Mouse (Mus musculus) hindbrain, postnatal 0 days (tissue): Measurements from ENCODE around the gene Vsir. TPM values are rescaled to one million over a fixed set of nuclear protein-coding genes. Genes with fewer than 3 reads are reported as not detected.

ENCODE experiments used
- ATAC-seq: fragments of 200-750 bp; cut with Nextera tagmentation; 2 replicates; pipeline ENCODE4 v1.8.0; 2017; ENCODE audit warnings: mild to moderate bottlenecking, moderate TSS enrichment, moderate library complexity
- DNase-seq: peaks from one replicate; pipeline ENCODE4 v3.0.0-alpha.2; 2015; ENCODE audit warnings: low spot score
- H3K27ac ChIP-seq: fragments of 300-500 bp; sonication (generic); 2 replicates; pipeline ENCODE4 v1.5.1; 2014; ENCODE audit warnings: mild to moderate bottlenecking
- H3K27me3 ChIP-seq: fragments of 300-500 bp; sonication (generic); 2 replicates; pipeline ENCODE4 v1.6.1; 2014; ENCODE audit warnings: low read length, mixed read lengths; ENCODE audit not compliant: insufficient read depth
- H3K36me3 ChIP-seq: fragments of 300-500 bp; sonication (generic); 2 replicates; pipeline ENCODE4 v1.6.1; 2014; ENCODE audit warnings: low read length, mixed read lengths; ENCODE audit not compliant: insufficient read depth
- H3K4me1 ChIP-seq: fragments of 300-500 bp; sonication (generic); 2 replicates; pipeline ENCODE4 v1.6.1; 2014; ENCODE audit warnings: antibody characterized with exemption, low read length, mixed read lengths; ENCODE audit not compliant: insufficient read depth
- H3K4me2 ChIP-seq: fragments of 300-500 bp; sonication (generic); 2 replicates; pipeline ENCODE4 v1.6.1; 2014; ENCODE audit warnings: low read depth, mild to moderate bottlenecking, low read length, moderate library complexity, mixed read lengths
- H3K4me3 ChIP-seq: fragments of 300-500 bp; sonication (generic); 2 replicates; pipeline ENCODE4 v1.5.1; 2014; ENCODE audit warnings: low read length
- H3K9ac ChIP-seq: fragments of 300-500 bp; sonication (generic); replicated peaks from 2 replicates; pipeline ENCODE4 v1.6.1; 2014; ENCODE audit warnings: mild to moderate bottlenecking, low read length, moderate library complexity, mixed read lengths
- H3K9me3 ChIP-seq: fragments of 300-500 bp; sonication (generic); 2 replicates; pipeline ENCODE4 v1.6.1; 2016; ENCODE audit warnings: low read length, mixed read lengths
- CTCF ChIP-seq: IDR thresholded peaks from 2 replicates; pipeline ENCODE4 v1.5.1; 2016; ENCODE audit warnings: antibody characterized with exemption, control low read depth, low read depth
- WGBS: fragments of 180-500 bp; shearing (Covaris S2); extraction: QIAGEN DNeasy Blood & Tissue Kit; methylation state at CpG from one replicate; pipeline ENCODE4 v1.1.7; 2014; 5-methylcytosine and 5-hydroxymethylcytosine counted together
- polyA plus RNA-seq: library from polyadenylated mRNA; unstranded; fragments of >200 nt; fragmentation: Nextera tagmentation; extraction: Ambion mirVana; gene quantifications from 2 replicates; pipeline ENCODE4 v1.2.1, GENCODE M21; 2015
- total RNA-seq: library from RNA; depleted of rRNA; stranded (reverse); fragments of >200 nt; gene quantifications from 2 replicates; pipeline ENCODE4 v1.2.3, GENCODE M21; 2014

Vsir gene
- total and polyA plus RNA-seq, 2 experiments from 2014 or later: 4.8 to 19.2 TPM

DNA sequence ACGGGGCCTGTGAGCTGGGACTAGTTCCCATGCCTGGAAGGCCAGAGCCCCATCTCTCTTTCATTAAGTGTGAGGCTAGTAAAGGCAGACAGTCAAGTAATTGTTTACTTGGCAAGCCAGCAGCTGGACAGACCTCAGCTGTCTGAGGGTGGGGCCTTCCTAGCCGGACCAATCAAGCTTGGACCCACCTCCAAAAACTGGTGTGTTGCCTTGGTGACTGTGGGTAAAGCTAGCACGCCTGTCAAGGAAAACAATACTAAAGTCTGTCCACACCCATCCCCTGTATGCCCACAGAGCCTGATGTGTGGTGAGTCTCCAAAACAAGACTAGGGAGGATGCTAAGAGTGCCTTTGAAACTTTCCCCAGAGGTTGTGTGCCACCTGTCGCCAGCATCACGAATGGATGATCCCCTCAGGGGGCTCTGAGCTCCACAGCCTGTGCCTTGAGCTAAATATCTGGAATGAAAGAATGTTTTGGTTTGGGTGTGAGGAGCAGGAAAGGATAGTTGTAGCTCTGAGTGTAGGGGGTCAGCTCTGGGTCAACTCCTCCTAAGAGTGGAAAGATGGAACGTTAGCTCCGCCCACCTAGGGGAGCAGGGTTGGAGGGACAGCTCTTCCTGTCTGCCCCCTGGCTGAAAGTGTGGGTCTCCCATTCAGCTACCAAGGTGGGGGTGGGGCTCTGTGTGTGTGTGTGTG lies 5.3 kb downstream of the Vsir start:
- DNase-seq (peak; percentile 48), ATAC-seq (peak; percentile 60)
- WGBS: 29% methylated on average over 7 of the region's 7 CpGs
- H3K9ac ChIP-seq: no peak overlapping the region
- H3K9me3 ChIP-seq: no peaks in the 10 kb centered on the region
- peak overlapping the region; percentile 16; the same call in 1 of the 2 replicates for H3K27ac ChIP-seq
- no peak for TF ChIP-seq CTCF
- H3K4me1 ChIP-seq: no peaks in the 10 kb centered on the region
- no peak overlapping the region for H3K4me3 ChIP-seq
- no peaks in the 10 kb centered on the region for H3K36me3 ChIP-seq
- no peaks in the 10 kb centered on the region for H3K27me3 ChIP-seq
- no peak overlapping the region for H3K4me2 ChIP-seq

DNA sequence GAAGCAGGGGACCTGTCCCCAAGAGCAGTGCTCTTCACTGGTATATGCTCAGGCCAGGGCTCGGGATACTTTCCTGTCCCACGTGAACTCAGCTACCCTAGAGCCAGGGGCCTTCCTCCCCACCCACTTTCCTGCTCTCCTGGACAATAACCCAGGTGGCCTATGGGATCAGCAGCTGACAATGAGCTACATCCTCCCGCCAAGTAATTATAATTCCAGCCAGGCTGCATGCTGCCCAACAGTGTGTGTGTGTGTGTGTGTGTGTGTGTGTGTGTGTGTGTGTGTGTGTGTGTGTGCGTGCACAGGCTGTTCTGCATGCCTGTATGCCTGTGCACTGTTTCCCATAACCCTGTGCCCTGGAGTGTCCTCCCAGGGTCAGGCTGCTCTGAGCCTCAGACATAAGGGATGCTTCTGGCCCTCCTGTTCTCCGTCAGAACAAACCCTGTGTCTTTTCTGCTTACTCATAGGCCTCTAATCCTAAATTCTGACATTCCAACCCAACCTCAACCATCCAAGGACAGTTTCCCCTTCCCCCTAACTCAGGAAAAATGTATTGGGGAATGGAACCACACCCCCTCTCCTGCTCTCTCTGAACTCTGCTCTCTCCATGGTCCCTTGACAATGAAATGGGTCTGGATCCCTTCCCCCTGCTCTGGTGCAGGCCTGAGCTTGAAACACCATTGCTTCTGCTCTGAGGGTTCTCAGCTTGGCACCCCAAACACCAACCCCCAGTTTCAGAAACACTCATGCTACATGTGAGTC lies 6.8 kb downstream of the Vsir start:
- Histone ChIP-seq H3K27me3 (no peaks in the 10 kb centered on the region), H3K4me2 (no peak overlapping the region), H3K4me1 (no peaks in the 10 kb centered on the region), H3K27ac (no peak overlapping the region), H3K9ac (no peak overlapping the region), H3K4me3 (no peak overlapping the region), H3K9me3 (no peaks in the 10 kb centered on the region), H3K36me3 (no peaks in the 10 kb centered on the region)
- ATAC-seq (no peak; the same call in 1 of the 2 replicates), DNase-seq (no peak)
- TF ChIP-seq CTCF: no peak
- WGBS: 45% methylated on average over 5 of the region's 5 CpGs

DNA sequence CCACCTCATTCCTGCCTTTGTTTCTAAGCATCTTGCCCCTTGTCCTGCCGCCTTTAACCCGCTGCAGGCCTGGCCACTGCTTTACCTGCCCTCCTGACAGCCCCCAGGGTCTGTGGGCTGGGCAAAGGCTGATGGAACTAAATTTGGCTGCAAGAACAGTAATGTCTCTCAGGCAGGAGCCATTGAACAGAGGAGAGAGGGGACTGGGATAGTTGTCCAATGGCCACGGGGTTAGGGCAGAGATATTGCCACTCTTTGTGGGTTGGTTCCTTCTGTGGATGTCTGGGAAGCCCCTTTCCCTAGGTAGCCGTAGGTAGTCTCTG lies 7.3 kb downstream of the Vsir start:
- Histone ChIP-seq H3K4me1 (no peaks in the 10 kb centered on the region), H3K27ac (no peak overlapping the region), H3K9ac (no peak overlapping the region), H3K4me3 (no peak overlapping the region), H3K9me3 (no peaks in the 10 kb centered on the region), H3K36me3 (no peaks in the 10 kb centered on the region), H3K4me2 (no peak overlapping the region), H3K27me3 (no peaks in the 10 kb centered on the region)
- WGBS: 90% methylated on average over 4 of the region's 4 CpGs
- DNase-seq (no peak), ATAC-seq (no peak)
- TF ChIP-seq CTCF: no peak

DNA sequence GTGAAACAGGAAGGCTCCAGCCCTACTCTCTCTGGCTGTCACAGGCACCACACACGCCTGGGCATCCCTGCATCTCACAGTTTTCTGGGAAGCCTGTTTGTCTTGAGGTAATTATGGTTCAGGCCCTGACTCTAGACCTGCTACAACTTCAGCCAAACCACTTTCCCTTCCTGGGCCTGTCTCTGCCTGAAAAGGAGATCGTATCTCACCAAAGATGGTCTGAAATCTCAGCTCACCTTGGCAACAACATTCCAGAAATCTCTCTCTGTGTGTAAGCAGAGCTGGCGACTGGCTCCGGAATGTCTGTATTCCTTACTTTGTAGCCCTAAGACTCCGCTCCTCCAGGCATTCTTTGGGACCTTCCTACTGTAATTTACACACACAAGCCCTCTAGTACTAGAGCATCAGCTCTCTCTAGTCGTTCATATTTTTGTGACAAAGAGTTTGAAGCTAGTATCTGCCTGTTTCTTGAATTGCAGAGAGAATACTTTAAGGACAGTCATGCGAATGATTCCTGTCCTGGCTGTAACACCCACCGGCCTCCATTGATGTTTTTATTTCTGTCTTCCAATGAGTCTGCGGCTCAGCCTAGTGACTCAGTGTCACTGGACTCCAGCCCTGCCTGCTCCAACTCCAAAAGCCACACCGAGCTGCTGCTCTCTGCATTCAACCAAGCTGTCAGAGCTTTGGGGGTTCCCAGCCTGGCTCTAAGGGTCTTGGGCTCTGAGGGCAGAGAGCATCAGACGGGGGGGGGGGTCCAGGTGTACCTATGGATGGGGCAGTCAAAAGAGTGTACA lies 8.4 kb downstream of the Vsir start:
- no peak for TF ChIP-seq CTCF
- H3K4me2 ChIP-seq: no peak overlapping the region

DNA sequence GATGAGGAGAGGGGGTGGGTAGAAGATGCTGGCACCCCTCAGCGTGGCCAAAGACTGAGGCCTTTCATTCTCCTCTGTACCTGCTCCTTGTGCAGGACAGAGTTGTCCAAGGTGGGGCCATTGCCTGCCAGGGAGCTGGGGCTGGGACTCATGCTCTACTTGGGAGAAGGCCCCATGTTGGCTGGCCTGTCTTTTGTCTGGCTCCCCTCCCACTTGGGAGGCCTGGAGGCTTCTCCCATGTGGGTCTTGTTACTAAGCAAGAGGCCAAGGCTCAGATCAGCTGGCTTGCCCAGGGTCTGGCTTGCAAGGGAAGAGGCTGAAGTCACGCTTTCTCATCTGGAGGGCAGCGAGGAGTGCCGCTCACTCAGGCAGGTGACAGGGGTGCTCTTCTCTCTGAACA lies 10.8 kb downstream of the Vsir start:
- H3K9ac ChIP-seq: no peak overlapping the region
- 0 out of 2 replicates have a peak, but pooled peaks cover 6% of the 10 kb centered on the region for H3K4me1 ChIP-seq
- DNase-seq (no peak), ATAC-seq (no peak)
- no peaks in the 10 kb centered on the region for H3K9me3 ChIP-seq
- H3K27me3 ChIP-seq: no peaks in the 10 kb centered on the region
- TF ChIP-seq CTCF: no peak
- H3K4me3 ChIP-seq: no peak overlapping the region
- H3K4me2 ChIP-seq: no peak overlapping the region
- H3K36me3 ChIP-seq: no peaks in the 10 kb centered on the region
- no peak overlapping the region for H3K27ac ChIP-seq
- 85% methylated on average over 4 of the region's 4 CpGs for WGBS

More for the DNA sequence above, 8.4 kb downstream of the Vsir start:
- no peaks in the 10 kb centered on the region for H3K4me1 ChIP-seq
- ATAC-seq (no peak), DNase-seq (no peak)
- 73% methylated on average over 11 of the region's 11 CpGs for WGBS
- no peaks in the 10 kb centered on the region for H3K9me3 ChIP-seq
- H3K4me3 ChIP-seq: no peak overlapping the region
- no peak overlapping the region for H3K9ac ChIP-seq
- H3K27ac ChIP-seq: no peak overlapping the region
- H3K36me3 ChIP-seq: no peaks in the 10 kb centered on the region
- H3K27me3 ChIP-seq: no peaks in the 10 kb centered on the region

DNA sequence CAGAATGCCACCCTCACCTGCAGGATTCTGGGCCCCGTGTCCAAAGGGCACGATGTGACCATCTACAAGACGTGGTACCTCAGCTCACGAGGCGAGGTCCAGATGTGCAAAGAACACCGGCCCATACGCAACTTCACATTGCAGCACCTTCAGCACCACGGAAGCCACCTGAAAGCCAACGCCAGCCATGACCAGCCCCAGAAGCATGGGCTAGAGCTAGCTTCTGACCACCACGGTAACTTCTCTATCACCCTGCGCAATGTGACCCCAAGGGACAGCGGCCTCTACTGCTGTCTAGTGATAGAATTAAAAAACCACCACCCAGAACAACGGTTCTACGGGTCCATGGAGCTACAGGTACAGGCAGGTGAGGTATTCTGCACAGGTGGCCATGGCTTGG lies 11.2 kb downstream of the Vsir start:
- no peak for ATAC-seq

More for the DNA sequence above, 11.2 kb downstream of the Vsir start:
- Histone ChIP-seq H3K27me3 (no peaks in the 10 kb centered on the region), H3K9ac (no peak overlapping the region), H3K27ac (no peak overlapping the region), H3K4me3 (no peak overlapping the region), H3K36me3 (no peaks in the 10 kb centered on the region), H3K4me1 (0 out of 2 replicates have a peak, but pooled peaks cover 6% of the 10 kb centered on the region), H3K9me3 (no peaks in the 10 kb centered on the region), H3K4me2 (no peak overlapping the region)
- no peak for TF ChIP-seq CTCF
- WGBS: 96% methylated on average over 14 of the region's 14 CpGs
- no peak for DNase-seq
